Mouse (Mus musculus) layer of hippocampus, adult 18-20 months (tissue): Measurements from ENCODE around the gene Pcyt2. TPM values are rescaled to one million over a fixed set of nuclear protein-coding genes. Genes with fewer than 3 reads are reported as not detected.

Experiments used
- DNase-seq, 2 experiments: peaks; one replicate each; pipeline ENCODE4 v3.0.0; 2022; ENCODE audit warnings: low spot score in 2 of 2
- microRNA-seq, 2 experiments: library from miRNA; unstranded; fragments of <30 nt; microRNA quantifications; one replicate each; pipeline ENCODE4 v1.2.0; 2021
- total RNA-seq, 2 experiments: library from RNA; stranded (reverse); gene quantifications; 2 replicates each; pipeline ENCODE4 v1.2.3; 2021

The Pcyt2 gene
- total RNA-seq, 2 experiments from 2014 or later = 118 to 128 TPM

DNA sequence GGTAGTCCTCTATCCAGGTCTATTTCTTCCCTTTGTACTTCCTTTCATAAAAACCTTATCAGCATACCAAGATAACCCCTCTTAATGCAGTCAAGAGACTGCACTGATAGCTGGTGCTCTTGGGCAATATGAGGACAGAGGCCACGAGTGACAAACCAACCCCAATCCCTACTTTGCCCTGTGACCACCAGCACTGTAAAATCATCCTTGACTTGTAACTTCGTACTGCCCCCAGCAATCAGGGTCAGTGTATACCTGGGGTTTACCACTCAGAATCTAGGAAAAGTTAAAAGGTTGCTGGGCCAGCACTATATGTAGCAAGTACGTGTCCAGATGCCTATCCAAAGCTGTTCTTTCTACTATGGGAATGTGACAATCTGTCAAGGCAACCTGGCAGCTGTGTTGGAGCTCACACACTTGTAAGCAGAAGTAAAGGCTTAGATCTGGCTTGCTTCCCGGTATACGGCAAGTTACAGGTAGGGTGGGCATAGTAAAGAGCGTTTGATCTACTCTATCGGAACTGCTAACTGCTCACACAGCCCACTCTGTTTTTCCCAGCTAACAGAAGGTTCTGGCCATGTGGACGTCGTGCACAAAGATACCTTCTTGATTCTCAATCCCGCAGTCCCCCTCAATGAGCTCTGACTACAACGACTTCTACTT lies 45.9 kb downstream of the Pcyt2 start:
- DNase-seq = no peak

DNA sequence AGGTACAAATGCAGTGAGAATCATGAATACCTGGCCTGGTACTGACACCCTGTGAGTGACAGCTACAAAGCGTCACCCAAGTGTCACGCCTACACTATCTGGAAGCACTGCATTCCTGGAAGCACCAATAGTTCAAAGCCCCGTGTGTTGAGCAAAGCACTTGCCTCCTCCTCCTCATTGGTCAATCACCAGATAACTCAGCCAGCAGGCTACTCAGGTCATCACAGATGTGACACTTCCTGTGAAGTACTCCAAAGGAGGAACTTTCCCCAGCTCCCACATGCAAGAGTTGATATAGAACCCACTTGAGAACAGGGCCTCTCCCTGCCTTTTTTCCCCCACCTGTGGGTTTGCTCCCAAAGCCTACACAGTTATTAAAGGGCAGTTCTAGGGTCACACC lies 46.6 kb downstream of the Pcyt2 start:
- no peak for DNase-seq

DNA sequence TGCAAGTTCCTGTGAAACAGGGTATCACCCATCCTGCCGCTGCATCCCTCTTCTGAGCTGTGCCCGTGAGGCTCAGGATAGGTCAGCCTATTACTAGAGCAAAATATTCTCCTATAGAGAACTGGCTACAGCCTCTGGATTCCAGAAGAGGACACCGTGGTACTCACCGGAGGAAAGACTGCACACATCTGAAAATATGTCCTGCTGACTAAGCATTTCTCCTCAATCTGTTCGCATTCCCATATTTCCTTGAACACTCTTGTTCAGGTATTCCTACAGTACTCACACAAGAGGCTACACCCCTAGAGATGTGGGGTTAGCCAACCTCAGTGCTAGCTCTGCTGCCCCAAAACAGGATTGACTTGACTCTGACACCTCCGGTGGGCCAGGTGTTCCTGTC lies 49.4 kb downstream of the Pcyt2 start:
- no peak for DNase-seq

DNA sequence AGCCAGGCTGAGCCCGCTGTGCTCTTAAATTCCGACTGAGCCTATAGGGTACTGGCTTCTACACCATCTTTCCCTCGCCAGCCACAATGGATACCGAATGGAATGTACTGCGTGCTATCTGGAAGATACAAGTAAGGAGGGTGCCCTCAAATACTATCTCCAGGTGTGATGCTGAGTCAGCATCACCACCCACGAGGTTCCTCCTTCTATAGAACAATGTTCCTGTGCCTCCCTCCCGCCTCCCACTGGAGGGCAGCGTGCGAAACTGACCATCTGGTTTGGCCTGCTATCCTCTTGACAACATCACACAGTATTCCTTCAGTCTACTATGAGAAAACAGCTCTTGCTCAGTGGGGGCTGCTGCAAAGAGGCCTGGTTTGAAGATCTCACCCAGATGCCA lies 52.6 kb downstream of the Pcyt2 start:
- DNase-seq = no peak

DNA sequence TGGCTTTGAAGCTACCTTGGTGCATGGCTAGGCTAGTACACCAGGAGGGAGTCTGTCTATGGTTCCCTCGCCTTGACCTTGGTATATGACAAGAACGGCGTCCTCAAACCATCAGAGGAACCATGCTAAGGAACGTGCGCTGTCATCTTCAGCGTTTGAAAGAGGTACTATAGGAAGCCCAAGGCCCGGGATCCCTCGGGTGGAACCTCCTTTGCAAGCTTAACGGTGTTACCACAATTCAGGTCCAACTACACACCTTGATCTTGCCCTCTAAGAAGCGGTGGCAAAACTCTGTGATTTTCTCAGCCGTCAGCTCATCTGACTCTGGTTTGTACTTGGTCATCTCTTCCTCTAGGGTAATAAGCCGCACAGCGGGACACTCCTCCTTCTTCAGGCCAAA lies 54.8 kb downstream of the Pcyt2 start:
- no peak for DNase-seq

DNA sequence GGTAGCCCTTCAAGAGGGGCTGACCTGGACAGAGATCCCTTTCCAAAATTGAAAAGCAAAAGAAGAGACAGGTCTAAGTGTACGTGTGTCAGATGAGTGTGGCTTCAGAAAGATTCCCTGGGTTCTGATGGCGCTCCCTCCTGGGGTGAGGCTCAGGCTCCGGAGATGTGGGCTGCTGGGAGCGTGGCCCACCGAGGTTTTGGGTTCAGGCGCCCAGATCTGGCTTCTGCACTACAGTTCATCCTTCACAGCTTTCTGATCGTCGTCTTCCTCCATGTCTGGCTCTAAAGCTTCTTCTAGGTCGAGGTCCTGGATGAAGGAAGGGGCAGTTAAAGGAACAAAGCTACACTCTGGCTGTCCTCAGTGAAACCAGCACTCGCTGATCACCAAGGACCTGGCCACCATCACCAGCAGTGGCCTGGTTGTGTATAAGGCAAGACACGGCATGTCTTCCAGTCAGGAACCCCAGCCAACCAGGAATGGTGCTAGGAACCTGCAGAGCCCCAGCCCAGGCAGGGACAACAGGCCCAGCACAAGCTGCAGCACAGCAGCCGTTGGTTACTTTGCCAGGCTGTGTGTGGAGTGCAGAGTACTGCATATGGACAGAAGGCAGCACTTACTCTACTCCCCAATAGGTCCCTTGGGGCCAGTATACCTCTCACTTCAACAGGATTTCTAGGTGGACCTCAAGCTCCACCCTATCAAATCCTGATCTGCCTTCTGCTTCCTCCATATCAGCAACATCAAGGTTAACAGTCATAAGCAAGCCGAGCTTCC lies 56.6 kb downstream of the Pcyt2 start:
- DNase-seq = no peak

Small RNA genes lying within 50 kb of the gene (microRNA-seq; reads per million reads assigned to microRNA genes)
- gene Mir6936 = 2.1 to 2.5 reads per million in 2 experiments

Other genes with a start within 250 kb of the Pcyt2 start
- gene Faap100, start 239.2 kb downstream of the Pcyt2 start, total RNA-seq = 10 to 100 TPM; 16.7 to 18.4 TPM
- gene Nploc4, start 180.2 kb downstream of the Pcyt2 start, total RNA-seq = 10 to 100 TPM; 60.0 to 61.9 TPM
- gene Tspan10, start 175.3 kb downstream of the Pcyt2 start, total RNA-seq = not detected
- under 1 TPM; 0.43 to 0.82 TPM for gene Pde6g, start 164.4 kb downstream of the Pcyt2 start, total RNA-seq
- gene Oxld1, start 159.9 kb downstream of the Pcyt2 start, total RNA-seq = 10 to 100 TPM; 13.1 to 13.5 TPM
- 10 to 100 TPM; 24.6 to 32.9 TPM for gene Ccdc137, start 159.8 kb downstream of the Pcyt2 start, total RNA-seq
- gene Arl16, start 150.3 kb downstream of the Pcyt2 start, total RNA-seq = 10 to 100 TPM; 53.0 to 53.6 TPM
- gene Mrpl12, start 133.3 kb downstream of the Pcyt2 start, total RNA-seq = 10 to 100 TPM; 65.1 to 67.5 TPM
- 10 to 100 TPM; 18.9 to 19.3 TPM for gene Slc25a10, start 126.1 kb downstream of the Pcyt2 start, total RNA-seq
- not detected for gene Gcgr, start 87.2 kb downstream of the Pcyt2 start, total RNA-seq
- 10 to 100 TPM; 68.8 to 74.5 TPM for gene Mcrip1, start 68.2 kb downstream of the Pcyt2 start, total RNA-seq
- gene Ppp1r27, start 66.8 kb downstream of the Pcyt2 start, total RNA-seq = not detected
- gene P4hb, start 44.7 kb downstream of the Pcyt2 start, total RNA-seq = 100 to 1,000 TPM; 122 to 132 TPM
- gene Arhgdia, start 36.3 kb downstream of the Pcyt2 start, total RNA-seq = 100 to 1,000 TPM; 293 to 295 TPM
- 10 to 100 TPM; 60.5 to 70.0 TPM for gene Alyref, start 19.6 kb downstream of the Pcyt2 start, total RNA-seq
- 10 to 100 TPM; 93.5 to 97.0 TPM for gene Anapc11, start 19.5 kb downstream of the Pcyt2 start, total RNA-seq
- 1 to 10 TPM in 1 of 2 experiments, under 1 TPM in 1; 0.89 to 1.4 TPM for gene Npb, start 9.5 kb downstream of the Pcyt2 start, total RNA-seq
- gene Sirt7, start 7.3 kb upstream of the Pcyt2 start, total RNA-seq = 10 to 100 TPM; 35.4 to 41.5 TPM
- gene Mafg, start 15.7 kb upstream of the Pcyt2 start, total RNA-seq = 10 to 100 TPM; 70.0 to 71.5 TPM
- gene Pycr1, start 25.8 kb upstream of the Pcyt2 start, total RNA-seq = 1 to 10 TPM in 1 of 2 experiments, under 1 TPM in 1; 0.81 to 2.0 TPM
- gene Myadml2, start 30.2 kb upstream of the Pcyt2 start, total RNA-seq = 1 to 10 TPM; 3.9 to 4.6 TPM
- gene Notum, start 43.2 kb upstream of the Pcyt2 start, total RNA-seq = 1 to 10 TPM; 2.6 to 5.5 TPM
- gene Aspscr1, start 55.0 kb upstream of the Pcyt2 start, total RNA-seq = 10 to 100 TPM; 46.1 to 54.3 TPM
- 10 to 100 TPM; 15.8 to 18.7 TPM for gene Cenpx, start 95.8 kb upstream of the Pcyt2 start, total RNA-seq
- gene Lrrc45, start 96.0 kb upstream of the Pcyt2 start, total RNA-seq = 10 to 100 TPM; 49.1 to 60.5 TPM
- gene Rac3, start 103.5 kb upstream of the Pcyt2 start, total RNA-seq = 10 to 100 TPM; 32.0 to 40.0 TPM
- 10 to 100 TPM; 12.3 to 13.6 TPM for gene Dcxr, start 109.3 kb upstream of the Pcyt2 start, total RNA-seq
- 1 to 10 TPM; 1.2 to 1.7 TPM for gene Cbr2, start 114.2 kb upstream of the Pcyt2 start, total RNA-seq
- 10 to 100 TPM; 20.9 to 24.0 TPM for gene Hmga1b, start 144.9 kb upstream of the Pcyt2 start, total RNA-seq
- gene Rfng, start 166.3 kb upstream of the Pcyt2 start, total RNA-seq = 10 to 100 TPM; 57.1 to 59.9 TPM
- gene Gps1, start 166.3 kb upstream of the Pcyt2 start, total RNA-seq = 100 to 1,000 TPM; 152 to 154 TPM
- 10 to 100 TPM; 40.1 to 40.4 TPM for gene Dus1l, start 178.5 kb upstream of the Pcyt2 start, total RNA-seq
- gene Fasn, start 206.6 kb upstream of the Pcyt2 start, total RNA-seq = 100 to 1,000 TPM; 183 to 187 TPM